Mouse (Mus musculus): ENCODE measurements at regions not wholly inside any gene's neighbourhood (a gene's known extent, or its start where the extent isn't known, plus 50 kb on each side); places are given as distances from the start of the nearest gene placed in this dataset.
"Not testable (repeated sequence)": the region's sequence is repeated elsewhere in the genome, so short reads cannot be mapped to it uniquely, and the experiment has no call there.

DNA sequence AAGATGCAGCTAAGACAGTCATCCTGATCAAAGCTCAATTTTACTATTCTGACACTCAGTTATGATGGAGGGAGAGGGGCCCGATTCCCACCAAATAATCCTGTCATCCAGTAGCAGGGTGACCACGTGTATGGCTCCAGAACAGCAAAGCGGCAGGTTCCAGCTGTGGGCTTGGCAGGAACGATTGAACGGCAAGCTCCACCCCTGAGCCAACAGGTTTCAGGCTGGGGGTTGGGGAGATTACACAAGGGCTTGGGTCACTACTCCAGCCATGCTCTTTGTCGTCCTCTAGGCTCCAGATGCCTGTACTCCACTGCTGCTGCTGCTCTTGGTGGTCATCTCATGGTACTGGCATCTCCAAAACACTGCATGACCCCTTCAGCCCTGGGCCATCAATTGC lies 119.3 kb upstream of the Tbl1xr1 start:
- TF ChIP-seq CTCF (conservative IDR thresholded peaks at IDR 0.05 in 1 of 2, IDR thresholded peaks at IDR 0.05 in 1 of 2; ENCODE audit: low read depth in 2 of 2, low read length in 2 of 2): peak in 1 of 2 experiments; percentile 48; a peak in 2 of 4 replicates
- TF ChIP-seq ZNF384 (IDR thresholded peaks at IDR 0.05; ENCODE audit: low read depth, low read length); MAZ (IDR thresholded peaks at IDR 0.05; ENCODE audit: low read depth, low read length); GABPA (IDR thresholded peaks at IDR 0.05; ENCODE audit: insufficient replicate concordance, low read depth, low read length); USF1 (IDR thresholded peaks at IDR 0.05; ENCODE audit: low read depth, low read length); ZC3H11A (IDR thresholded peaks at IDR 0.05; ENCODE audit: low read depth, low read length); MAFK (IDR thresholded peaks at IDR 0.05; ENCODE audit: insufficient replicate concordance, low read length): not testable (repeated sequence)
- TF ChIP-seq EP300 (IDR thresholded peaks at IDR 0.05; ENCODE audit: low read length): 0 out of 2 replicates have a peak, but pooled peaks have one; percentile 31
- 0 out of 2 replicates have a peak, but pooled peaks have one; percentile 37 for TF ChIP-seq MEF2A (IDR thresholded peaks at IDR 0.05; ENCODE audit: borderline replicate concordance, low read depth, low read length)
- TF ChIP-seq POLR2A (IDR thresholded peaks at IDR 0.05; ENCODE audit: low read depth, low read length): peak; percentile 32; the same call in 1 of the 2 replicates
- peak; percentile 77; the same call in 1 of the 2 replicates for TF ChIP-seq CHD2 (IDR thresholded peaks at IDR 0.05; ENCODE audit: low read length)
- TF ChIP-seq TCF12 (IDR thresholded peaks at IDR 0.05; ENCODE audit: low read depth, low read length): peak; percentile 52; the same call in 1 of the 2 replicates

Data from CH12.LX (cell line).